Mouse (Mus musculus): ENCODE measurements around the gene Zan. TPM values are rescaled to one million over a fixed set of nuclear protein-coding genes. Genes with fewer than 3 reads are reported as not detected.

Zan gene
- total and polyA plus RNA-seq, 3 experiments, result 0.15 TPM; not detected in 2

DNA sequence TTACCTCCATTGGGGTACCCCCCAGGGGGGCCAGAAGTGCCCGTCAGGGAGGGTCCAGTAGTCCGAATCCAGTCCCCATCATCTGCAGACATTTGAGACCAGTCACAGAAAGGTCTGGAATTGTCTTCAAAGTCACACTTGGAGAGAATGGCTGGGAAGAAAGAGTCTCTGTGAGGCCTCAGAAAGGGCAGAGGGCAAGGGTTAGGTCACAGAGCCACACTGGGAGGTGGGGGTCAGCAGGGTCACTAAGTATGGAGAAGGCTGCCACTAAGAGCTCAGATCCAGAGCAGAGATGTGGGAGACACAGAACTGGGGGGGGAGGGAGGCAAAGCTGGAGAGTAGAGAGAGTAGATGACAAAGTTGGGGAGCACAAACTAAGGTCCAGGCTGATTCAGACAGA, 2.5 kb downstream of the Zan start:
- Histone ChIP-seq H3K27ac (ENCODE audit: control insufficient read depth, low read depth, low read length) (no peak overlapping the region), H3K36me3 (ENCODE audit: control insufficient read depth in 1 of 2, insufficient read depth in 2 of 2, low read length in 2 of 2) (peaks cover 0 to 3% of the 10 kb centered on the region in 2 experiments; a peak in 2 of 4 replicates), H3K4me1 (ENCODE audit: control insufficient read depth in 1 of 2, insufficient read depth in 2 of 2, low read length in 2 of 2) (peaks cover 0 to 5% of the 10 kb centered on the region in 2 experiments; a peak in 2 of 4 replicates), H3K4me3 (ENCODE audit: control insufficient read depth in 1 of 2, insufficient read depth in 1 of 2, low read depth in 2 of 2, low read length in 2 of 2) (no peak overlapping the region), H3K9me3 (replicated peaks; ENCODE audit: insufficient read depth, low read length) (no peaks in the 10 kb centered on the region), H3K79me2 (ENCODE audit: control insufficient read depth, insufficient read depth, low read length, poor library complexity) (no peaks in the 10 kb centered on the region), H3K9ac (ENCODE audit: control insufficient read depth, low read depth, low read length, poor library complexity, severe bottlenecking) (no peak overlapping the region), H3K27me3 (ENCODE audit: control insufficient read depth in 1 of 2, insufficient read depth in 2 of 2, low read length in 2 of 2) (peaks cover 2 to 7% of the 10 kb centered on the region in 2 experiments; a peak in 3 of 4 replicates)
- no peak for TF ChIP-seq MYB (IDR thresholded peaks at IDR 0.05; ENCODE audit: low read depth, low read length)
- TF ChIP-seq ZMIZ1 (IDR thresholded peaks at IDR 0.05; ENCODE audit: low read depth, low read length), result no peak
- no peak for TF ChIP-seq NRF1 (IDR thresholded peaks at IDR 0.05; ENCODE audit: insufficient read depth, low read depth, low read length, poor library complexity, severe bottlenecking)
- no peak for TF ChIP-seq HCFC1 (IDR thresholded peaks at IDR 0.05; ENCODE audit: low read depth, low read length)
- TF ChIP-seq RAD21 (IDR thresholded peaks at IDR 0.05; ENCODE audit: low read depth, low read length), result no peak
- no peak for TF ChIP-seq MAX (IDR thresholded peaks at IDR 0.05; ENCODE audit: low read length)
- no peak for TF ChIP-seq ETS1 (IDR thresholded peaks at IDR 0.05; ENCODE audit: low read depth, low read length)
- TF ChIP-seq USF1 (IDR thresholded peaks at IDR 0.05; ENCODE audit: low read depth, low read length), result no peak
- no peak for TF ChIP-seq E2F4 (IDR thresholded peaks at IDR 0.05; ENCODE audit: borderline replicate concordance, low read depth, low read length)
- no peak for TF ChIP-seq GATA1 (IDR thresholded peaks at IDR 0.05; ENCODE audit: low read depth, low read length)
- TF ChIP-seq ELF1 (IDR thresholded peaks at IDR 0.05; ENCODE audit: low read depth, low read length), result no peak
- no peak for TF ChIP-seq TAL1 (IDR thresholded peaks at IDR 0.05; ENCODE audit: low read length)
- TF ChIP-seq POLR2AphosphoS5 (IDR thresholded peaks at IDR 0.05; ENCODE audit: borderline replicate concordance, low read depth, low read length), result no peak
- TF ChIP-seq MAZ (IDR thresholded peaks at IDR 0.05; ENCODE audit: low read depth, low read length), result no peak
- no peak for TF ChIP-seq ZC3H11A (IDR thresholded peaks at IDR 0.05; ENCODE audit: low read depth, low read length)
- no peak for TF ChIP-seq ZNF384 (IDR thresholded peaks at IDR 0.05; ENCODE audit: low read depth, low read length)
- TF ChIP-seq EP300 (IDR thresholded peaks at IDR 0.05; ENCODE audit: low read depth in 1 of 2, low read length in 2 of 2), result no peak
- TF ChIP-seq JUND (IDR thresholded peaks at IDR 0.05; ENCODE audit: low read depth, low read length), result no peak
- TF ChIP-seq USF2 (IDR thresholded peaks at IDR 0.05; ENCODE audit: borderline replicate concordance in 1 of 2, insufficient read depth in 1 of 2, low read depth in 1 of 2, low read length in 2 of 2), result no peak
- no peak for DNase-seq (ENCODE audit: low read depth, low spot score)

DNA sequence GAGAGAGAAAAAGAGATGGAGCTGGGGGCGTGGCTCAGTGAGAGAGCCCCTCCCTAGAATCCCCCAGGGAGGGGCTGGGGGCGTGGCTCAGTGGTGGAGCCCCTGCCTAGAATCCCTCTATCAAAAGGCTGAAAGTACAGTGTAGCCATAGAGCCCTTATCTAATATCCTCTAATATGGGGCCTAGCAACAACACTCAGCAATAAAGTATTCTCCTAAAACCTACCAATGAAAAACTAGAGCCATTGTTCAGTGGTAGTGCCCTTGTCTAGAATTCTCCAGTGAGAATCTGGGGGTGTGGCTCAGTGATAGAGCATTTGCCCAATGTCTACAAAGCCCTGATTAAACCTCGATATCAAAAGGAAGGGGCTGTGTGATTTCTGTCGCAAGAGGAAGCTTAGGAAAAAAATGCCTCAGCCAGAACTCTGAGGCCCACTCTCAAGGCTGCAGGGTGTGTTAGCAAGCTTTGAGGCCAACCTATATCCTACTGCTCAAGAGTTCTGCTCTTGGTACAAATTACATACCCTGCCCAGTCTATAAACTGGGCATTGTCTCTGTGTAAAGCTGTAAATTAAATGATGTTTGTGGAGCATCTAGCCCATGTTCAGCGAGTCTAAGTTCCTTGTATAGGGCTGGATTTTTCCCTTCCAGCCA, 4.5 kb downstream of the Zan start:
- Histone ChIP-seq H3K4me3 (ENCODE audit: control insufficient read depth in 1 of 2, insufficient read depth in 1 of 2, low read depth in 2 of 2, low read length in 2 of 2) (no peak overlapping the region), H3K79me2 (ENCODE audit: control insufficient read depth, insufficient read depth, low read length, poor library complexity) (no peaks in the 10 kb centered on the region), H3K9me3 (replicated peaks; ENCODE audit: insufficient read depth, low read length) (no peaks in the 10 kb centered on the region), H3K9ac (ENCODE audit: control insufficient read depth, low read depth, low read length, poor library complexity, severe bottlenecking) (no peak overlapping the region), H3K27me3 (ENCODE audit: control insufficient read depth in 1 of 2, insufficient read depth in 2 of 2, low read length in 2 of 2) (peaks cover 2 to 7% of the 10 kb centered on the region in 2 experiments; a peak in 3 of 4 replicates), H3K36me3 (ENCODE audit: control insufficient read depth in 1 of 2, insufficient read depth in 2 of 2, low read length in 2 of 2) (peaks cover 0 to 3% of the 10 kb centered on the region in 2 experiments; a peak in 2 of 4 replicates), H3K27ac (ENCODE audit: control insufficient read depth, low read depth, low read length) (no peak overlapping the region), H3K4me1 (ENCODE audit: control insufficient read depth in 1 of 2, insufficient read depth in 2 of 2, low read length in 2 of 2) (peaks cover 0 to 5% of the 10 kb centered on the region in 2 experiments; a peak in 2 of 4 replicates)
- peak; percentile 86 for DNase-seq (ENCODE audit: low read depth, low spot score)
- TF ChIP-seq ZKSCAN1 (IDR thresholded peaks at IDR 0.05; ENCODE audit: low read depth, low read length) (no peak), KAT2A (conservative IDR thresholded peaks at IDR 0.05; ENCODE audit: low read depth, low read length) (no peak), ETS1 (IDR thresholded peaks at IDR 0.05; ENCODE audit: low read depth, low read length) (no peak), MYB (IDR thresholded peaks at IDR 0.05; ENCODE audit: low read depth, low read length) (no peak), CHD1 (IDR thresholded peaks at IDR 0.05; ENCODE audit: low read depth, low read length) (no peak), ZNF384 (IDR thresholded peaks at IDR 0.05; ENCODE audit: low read depth, low read length) (peak; percentile 48; the same call in 1 of the 2 replicates), RCOR1 (IDR thresholded peaks at IDR 0.05; ENCODE audit: low read depth, low read length) (peak; percentile 44; the same call in 1 of the 2 replicates), MXI1 (IDR thresholded peaks at IDR 0.05; ENCODE audit: low read depth, low read length) (no peak), ELF1 (IDR thresholded peaks at IDR 0.05; ENCODE audit: low read depth, low read length) (no peak), SMC3 (IDR thresholded peaks at IDR 0.05; ENCODE audit: low read depth, low read length) (no peak), TBP (IDR thresholded peaks at IDR 0.05; ENCODE audit: low read depth, low read length) (0 out of 2 replicates have a peak, but pooled peaks have one; percentile 23), HCFC1 (IDR thresholded peaks at IDR 0.05; ENCODE audit: low read depth, low read length) (no peak), NELFE (IDR thresholded peaks at IDR 0.05; ENCODE audit: low read depth, low read length) (no peak), MAZ (IDR thresholded peaks at IDR 0.05; ENCODE audit: low read depth, low read length) (no peak), MAX (IDR thresholded peaks at IDR 0.05; ENCODE audit: low read length) (no peak), CTCF (IDR thresholded peaks at IDR 0.05 in 2 of 3, conservative IDR thresholded peaks at IDR 0.05 in 1 of 3; ENCODE audit: control insufficient read depth in 1 of 3, insufficient read depth in 1 of 3, low read depth in 2 of 3, low read length in 3 of 3, poor library complexity in 1 of 3, severe bottlenecking in 1 of 3) (no peak), TCF12 (IDR thresholded peaks at IDR 0.05; ENCODE audit: low read depth, low read length) (no peak), MAFK (IDR thresholded peaks at IDR 0.05; ENCODE audit: borderline replicate concordance, low read depth, low read length) (no peak)
